In genomic region chr1:21002246-21003142, GRCm38 (mm10) we compare ENCODE assay signal across 8 mouse cellular contexts. TPM values are rescaled to one million over a fixed set of nuclear protein-coding genes. Genes with fewer than 3 reads are reported as not detected.
DNase-seq lines count a peak whose midpoint lies in the region; ATAC-seq lines count a peak whose summit lies in the region.

No protein-coding gene starts in this region.

- no peak for DNase-seq in hindbrain, embryonic 11.5 days (ENCODE audit: low spot score)
- peak; percentile 74 for DNase-seq in gastrocnemius, postnatal 25 days
- DNase-seq in lung, postnatal 14 days: peak; percentile 43
- DNase-seq in spleen, postnatal 4 days (ENCODE audit: low spot score in 2 of 2): no peak
- DNase-seq in urinary bladder, postnatal 4 days (ENCODE audit: low spot score in 2 of 2): no peak

- ATAC-seq in hindbrain, embryonic 15.5 days (ENCODE audit: low FRiP score, low read depth): peak; percentile 71
- ATAC-seq in hindbrain, embryonic 11.5 days (ENCODE audit: low FRiP score): no peak
- ATAC-seq in cerebellum, adult (ENCODE audit: insufficient number of reproducible peaks, low FRiP score, low TSS enrichment): peak; percentile 57
- no peak for ATAC-seq in intestine, embryonic 15.5 days

- no peak overlapping the region for H3K9ac ChIP-seq in hindbrain, embryonic 15.5 days
- no peak overlapping the region for H3K9ac ChIP-seq in hindbrain, embryonic 11.5 days (ENCODE audit: low read depth, low read length)
- H3K9ac ChIP-seq in intestine, embryonic 15.5 days: no peak overlapping the region

- H3K27me3 ChIP-seq in hindbrain, embryonic 15.5 days: no peaks in the 10 kb centered on the region
- no peaks in the 10 kb centered on the region for H3K27me3 ChIP-seq in hindbrain, embryonic 11.5 days (ENCODE audit: control insufficient read depth, insufficient read depth, low read length)
- H3K27me3 ChIP-seq in intestine, embryonic 15.5 days (replicated peaks): no peaks in the 10 kb centered on the region

- 0 out of 2 replicates have a peak, but pooled peaks cover 4% of the 10 kb centered on the region for H3K4me1 ChIP-seq in hindbrain, embryonic 15.5 days (replicated peaks)
- H3K4me1 ChIP-seq in hindbrain, embryonic 11.5 days (replicated peaks; ENCODE audit: control insufficient read depth, insufficient read depth, low read length): no peaks in the 10 kb centered on the region
- H3K4me1 ChIP-seq in intestine, embryonic 15.5 days (replicated peaks): no peaks in the 10 kb centered on the region

- WGBS in hindbrain, embryonic 15.5 days: 70% methylated on average over 14 of the region's 14 CpGs
- 95% methylated on average over 14 of the region's 14 CpGs for WGBS in hindbrain, embryonic 11.5 days
- WGBS in intestine, embryonic 15.5 days: 87% methylated on average over 14 of the region's 14 CpGs

- H3K36me3 ChIP-seq in hindbrain, embryonic 15.5 days: no peaks in the 10 kb centered on the region
- H3K36me3 ChIP-seq in hindbrain, embryonic 11.5 days (ENCODE audit: control insufficient read depth, insufficient read depth, low read length): no peaks in the 10 kb centered on the region
- H3K36me3 ChIP-seq in intestine, embryonic 15.5 days: peaks cover 8% of the 10 kb centered on the region; the same call in 1 of the 2 replicates

- no peaks in the 10 kb centered on the region for H3K9me3 ChIP-seq in hindbrain, embryonic 15.5 days
- H3K9me3 ChIP-seq in hindbrain, embryonic 11.5 days (ENCODE audit: control insufficient read depth, low read length): no peaks in the 10 kb centered on the region
- H3K9me3 ChIP-seq in intestine, embryonic 15.5 days: no peaks in the 10 kb centered on the region

- H3K4me3 ChIP-seq in hindbrain, embryonic 15.5 days: no peak overlapping the region
- H3K4me3 ChIP-seq in hindbrain, embryonic 11.5 days (ENCODE audit: low read depth, low read length): no peak overlapping the region
- no peak overlapping the region for H3K4me3 ChIP-seq in intestine, embryonic 15.5 days (replicated peaks)

- no peak overlapping the region for H3K27ac ChIP-seq in hindbrain, embryonic 15.5 days (replicated peaks)
- H3K27ac ChIP-seq in hindbrain, embryonic 11.5 days (ENCODE audit: low read depth, low read length): no peak overlapping the region
- no peak overlapping the region for H3K27ac ChIP-seq in intestine, embryonic 15.5 days

- no peak overlapping the region for H3K4me2 ChIP-seq in hindbrain, embryonic 15.5 days
- H3K4me2 ChIP-seq in hindbrain, embryonic 11.5 days (replicated peaks; ENCODE audit: low read depth, low read length): no peak overlapping the region
- H3K4me2 ChIP-seq in intestine, embryonic 15.5 days (replicated peaks): no peak overlapping the region

RNA-seq across cellular contexts. Expression of gene Efhc1, which starts 51.1 kb away (rescaled TPM):
- polyA plus RNA-seq in hindbrain, embryonic 15.5 days (2015; fragmentation: Nextera tagmentation; extraction: Ambion mirVana): 2.9 and 3.6 TPM in 2 replicates
- 4.0 and 4.3 TPM in 2 replicates for polyA plus RNA-seq in hindbrain, embryonic 11.5 days (2014; fragmentation: Nextera tagmentation; extraction: Ambion mirVana)
- under 1 TPM; 0.41 to 0.51 TPM for total RNA-seq in gastrocnemius, postnatal 25 days (2021)
- 1.4 and 2.2 TPM in 2 replicates for polyA plus RNA-seq in intestine, embryonic 15.5 days (2015; fragmentation: Nextera tagmentation; extraction: Ambion mirVana)

Comparison
In these comparisons a context has a peak if more than half of its experiments do, and no peak if none do; other contexts are left out.
1. ATAC-seq: peak in hindbrain, embryonic 15.5 days (single experiment) and cerebellum, adult (single experiment); none in hindbrain, embryonic 11.5 days (single experiment) and intestine, embryonic 15.5 days (single experiment).
2. DNase-seq: peak in gastrocnemius, postnatal 25 days (single experiment) and lung, postnatal 14 days (single experiment); none in hindbrain, embryonic 11.5 days (single experiment), spleen, postnatal 4 days (0 of 2) and urinary bladder, postnatal 4 days (0 of 2).